Mouse (Mus musculus) neural tube, embryonic 13.5 days (tissue): ENCODE results near the gene Tbrg1. TPM values are rescaled to one million over a fixed set of nuclear protein-coding genes. Genes with fewer than 3 reads are reported as not detected.
A peak's percentile ranks its signal among the peaks of the same experiment; 100 is the strongest.

ENCODE experiments used
- ATAC-seq: fragments of 200-750 bp; cut with Nextera tagmentation; 2 replicates; pipeline ENCODE4 v1.8.0; 2017; ENCODE audit warnings: low read depth, mild to moderate bottlenecking, moderate TSS enrichment, moderate library complexity
- H3K27ac ChIP-seq: fragments of 300-500 bp; sonication (generic); replicated peaks from 2 replicates; pipeline ENCODE4 v1.5.1; 2015; ENCODE audit warnings: moderate library complexity, mild to moderate bottlenecking, inconsistent platforms
- H3K27me3 ChIP-seq: fragments of 300-500 bp; sonication (generic); 2 replicates; pipeline ENCODE4 v1.6.1; 2015; ENCODE audit warnings: mild to moderate bottlenecking, inconsistent platforms
- H3K36me3 ChIP-seq: fragments of 300-500 bp; sonication (generic); 2 replicates; pipeline ENCODE4 v1.6.1; 2015; ENCODE audit warnings: mild to moderate bottlenecking, inconsistent platforms
- H3K4me1 ChIP-seq: fragments of 300-500 bp; sonication (generic); replicated peaks from 2 replicates; pipeline ENCODE4 v1.6.1; 2015; ENCODE audit warnings: inconsistent platforms
- H3K4me2 ChIP-seq: fragments of 300-500 bp; sonication (generic); 2 replicates; pipeline ENCODE4 v1.6.1; 2015; ENCODE audit warnings: inconsistent platforms, mild to moderate bottlenecking, moderate library complexity
- H3K4me3 ChIP-seq: fragments of 300-500 bp; sonication (generic); 2 replicates; pipeline ENCODE4 v1.5.1; 2015; ENCODE audit warnings: mild to moderate bottlenecking, inconsistent platforms
- H3K9ac ChIP-seq: fragments of 300-500 bp; sonication (generic); 2 replicates; pipeline ENCODE4 v1.6.1; 2015; ENCODE audit warnings: moderate library complexity, mild to moderate bottlenecking, inconsistent platforms
- H3K9me3 ChIP-seq: fragments of 300-500 bp; sonication (generic); 2 replicates; pipeline ENCODE4 v1.6.1; 2016; ENCODE audit warnings: inconsistent platforms
- WGBS: fragments of 180-500 bp; shearing (Covaris S2); methylation state at CpG from one replicate; pipeline ENCODE4 v1.1.7; 2015; 5-methylcytosine and 5-hydroxymethylcytosine counted together
- polyA plus RNA-seq: library from polyadenylated mRNA; unstranded; fragments of >200 nt; fragmentation: Nextera tagmentation; extraction: Ambion mirVana; gene quantifications from 2 replicates; pipeline ENCODE4 v1.2.1, GENCODE M21; 2015

The Tbrg1 gene
- polyA plus RNA-seq, 1 experiment from 2014 or later: 100 TPM

GRCm38 (mm10) chr9:37659413-37659812, 2.3 kb upstream of the Tbrg1 start:
- ATAC-seq: no peak

GRCm38 (mm10) chr9:37656439-37656881, 652 bp downstream of the Tbrg1 start:
- H3K9ac ChIP-seq: peak overlapping the region; percentile 78
- peak overlapping the region; percentile 86 for H3K4me2 ChIP-seq
- peaks cover 3% of the 10 kb centered on the region; the same call in 1 of the 2 replicates for H3K27me3 ChIP-seq
- peaks cover 20% of the 10 kb centered on the region for H3K4me1 ChIP-seq
- peak overlapping the region; percentile 64; the same call in 1 of the 2 replicates for H3K27ac ChIP-seq
- H3K9me3 ChIP-seq: no peaks in the 10 kb centered on the region
- peak overlapping the region; percentile 67 for H3K4me3 ChIP-seq
- WGBS: 2% methylated on average over 10 of the region's 10 CpGs
- H3K36me3 ChIP-seq: peaks cover 27% of the 10 kb centered on the region
- ATAC-seq: peak; percentile 32; the same call in 1 of the 2 replicates

More at GRCm38 (mm10) chr9:37659413-37659812, 2.3 kb upstream of the Tbrg1 start:
- Histone ChIP-seq H3K4me2 (no peak overlapping the region), H3K9me3 (no peaks in the 10 kb centered on the region), H3K4me1 (peaks cover 20% of the 10 kb centered on the region), H3K4me3 (no peak overlapping the region), H3K27me3 (peaks cover 3% of the 10 kb centered on the region; the same call in 1 of the 2 replicates), H3K36me3 (peaks cover 1% of the 10 kb centered on the region), H3K27ac (no peak overlapping the region), H3K9ac (no peak overlapping the region)
- 81% methylated on average over 6 of the region's 6 CpGs for WGBS

GRCm38 (mm10) chr9:37655961-37656360, 1.2 kb downstream of the Tbrg1 start:
- no peak overlapping the region for H3K27ac ChIP-seq
- ATAC-seq: no peak
- WGBS: 73% methylated on average over 8 of the region's 8 CpGs
- peaks cover 32% of the 10 kb centered on the region for H3K36me3 ChIP-seq
- H3K9me3 ChIP-seq: no peaks in the 10 kb centered on the region
- peaks cover 20% of the 10 kb centered on the region for H3K4me1 ChIP-seq
- peak overlapping the region; percentile 86 for H3K4me2 ChIP-seq
- peak overlapping the region; percentile 78 for H3K9ac ChIP-seq
- H3K27me3 ChIP-seq: no peaks in the 10 kb centered on the region
- peak overlapping the region; percentile 67 for H3K4me3 ChIP-seq

- H3K4me2 ChIP-seq: no peak overlapping the region
- H3K9ac ChIP-seq: no peak overlapping the region
- no peaks in the 10 kb centered on the region for H3K27me3 ChIP-seq
- peaks cover 52% of the 10 kb centered on the region for H3K36me3 ChIP-seq
- H3K9me3 ChIP-seq: no peaks in the 10 kb centered on the region
- H3K4me1 ChIP-seq: peaks cover 20% of the 10 kb centered on the region
- WGBS: 89% methylated on average over 5 of the region's 5 CpGs
- no peak for ATAC-seq
- H3K4me3 ChIP-seq: no peak overlapping the region
- no peak overlapping the region for H3K27ac ChIP-seq
Observed at GRCm38 (mm10) chr9:37653836-37654235, 3.3 kb downstream of the Tbrg1 start.

GRCm38 (mm10) chr9:37650639-37651038, 6.5 kb downstream of the Tbrg1 start:
- H3K27me3 ChIP-seq: no peaks in the 10 kb centered on the region
- WGBS: 94% methylated on average over 5 of the region's 5 CpGs
- H3K4me1 ChIP-seq: peaks cover 5% of the 10 kb centered on the region; the same call in 1 of the 2 replicates
- H3K9ac ChIP-seq: no peak overlapping the region
- ATAC-seq: no peak
- H3K27ac ChIP-seq: no peak overlapping the region
- no peak overlapping the region for H3K4me2 ChIP-seq
- H3K9me3 ChIP-seq: no peaks in the 10 kb centered on the region
- H3K36me3 ChIP-seq: peaks cover 76% of the 10 kb centered on the region
- no peak overlapping the region for H3K4me3 ChIP-seq

- Histone ChIP-seq H3K9me3 (no peaks in the 10 kb centered on the region), H3K27me3 (no peaks in the 10 kb centered on the region), H3K27ac (no peak overlapping the region), H3K4me3 (no peak overlapping the region), H3K4me2 (no peak overlapping the region), H3K4me1 (no peaks in the 10 kb centered on the region), H3K36me3 (peaks cover 51% of the 10 kb centered on the region), H3K9ac (no peak overlapping the region)
- no peak for ATAC-seq
- WGBS: 92% methylated on average over 3 of the region's 3 CpGs
Observed at GRCm38 (mm10) chr9:37646246-37646645, 10.9 kb downstream of the Tbrg1 start.

- no peak overlapping the region for H3K4me2 ChIP-seq
- WGBS: 92% methylated on average over 3 of the region's 3 CpGs
- no peak overlapping the region for H3K4me3 ChIP-seq
- no peaks in the 10 kb centered on the region for H3K27me3 ChIP-seq
- H3K4me1 ChIP-seq: peaks cover 4% of the 10 kb centered on the region; the same call in 1 of the 2 replicates
- H3K9me3 ChIP-seq: no peaks in the 10 kb centered on the region
- ATAC-seq: no peak
- 0 out of 2 replicates have a peak, but pooled peaks cover 4% of the 10 kb centered on the region for H3K36me3 ChIP-seq
- H3K9ac ChIP-seq: no peak overlapping the region
- no peak overlapping the region for H3K27ac ChIP-seq
Observed at GRCm38 (mm10) chr9:37638721-37639120, 18.4 kb downstream of the Tbrg1 start.

- H3K27ac ChIP-seq: no peak overlapping the region
- 0 out of 2 replicates have a peak, but pooled peaks have one; percentile 32 for ATAC-seq
- H3K27me3 ChIP-seq: no peaks in the 10 kb centered on the region
- WGBS: 49% methylated on average over 6 of the region's 6 CpGs
- no peak overlapping the region for H3K4me3 ChIP-seq
- no peaks in the 10 kb centered on the region for H3K36me3 ChIP-seq
- no peaks in the 10 kb centered on the region for H3K9me3 ChIP-seq
- H3K4me1 ChIP-seq: peaks cover 4% of the 10 kb centered on the region; the same call in 1 of the 2 replicates
- H3K4me2 ChIP-seq: no peak overlapping the region
- no peak overlapping the region for H3K9ac ChIP-seq
Observed at GRCm38 (mm10) chr9:37636800-37637542, 20.1 kb downstream of the Tbrg1 start.

- Histone ChIP-seq H3K36me3 (no peaks in the 10 kb centered on the region), H3K4me3 (no peak overlapping the region), H3K27me3 (no peaks in the 10 kb centered on the region), H3K27ac (no peak overlapping the region), H3K4me1 (peaks cover 4% of the 10 kb centered on the region; the same call in 1 of the 2 replicates), H3K4me2 (no peak overlapping the region), H3K9ac (no peak overlapping the region), H3K9me3 (no peaks in the 10 kb centered on the region)
- ATAC-seq: no peak
- 15% methylated on average over 7 of the region's 7 CpGs for whole genome bisulfite sequencing
Observed at GRCm38 (mm10) chr9:37636335-37636734, 20.8 kb downstream of the Tbrg1 start.

- no peak overlapping the region for H3K27ac ChIP-seq
- WGBS: 89% methylated on average over 3 of the region's 3 CpGs
- H3K36me3 ChIP-seq: no peaks in the 10 kb centered on the region
- no peaks in the 10 kb centered on the region for H3K27me3 ChIP-seq
- H3K4me1 ChIP-seq: peaks cover 4% of the 10 kb centered on the region; the same call in 1 of the 2 replicates
- no peak overlapping the region for H3K4me2 ChIP-seq
- no peak overlapping the region for H3K9ac ChIP-seq
- H3K9me3 ChIP-seq: no peaks in the 10 kb centered on the region
- H3K4me3 ChIP-seq: no peak overlapping the region
- ATAC-seq: no peak
Observed at GRCm38 (mm10) chr9:37634269-37634668, 22.8 kb downstream of the Tbrg1 start.

- no peaks in the 10 kb centered on the region for H3K9me3 ChIP-seq
- H3K4me3 ChIP-seq: no peak overlapping the region
- 77% methylated on average over 2 of the region's 2 CpGs for WGBS
- H3K4me2 ChIP-seq: no peak overlapping the region
- no peaks in the 10 kb centered on the region for H3K36me3 ChIP-seq
- peaks cover 4% of the 10 kb centered on the region; the same call in 1 of the 2 replicates for H3K4me1 ChIP-seq
- no peak overlapping the region for H3K9ac ChIP-seq
- H3K27ac ChIP-seq: no peak overlapping the region
- H3K27me3 ChIP-seq: no peaks in the 10 kb centered on the region
- no peak for ATAC-seq
Observed at GRCm38 (mm10) chr9:37632305-37632704, 24.8 kb downstream of the Tbrg1 start.

- H3K27ac ChIP-seq: no peak overlapping the region
- ATAC-seq: no peak
- H3K4me1 ChIP-seq: peaks cover 28% of the 10 kb centered on the region
- no peaks in the 10 kb centered on the region for H3K9me3 ChIP-seq
- H3K36me3 ChIP-seq: no peaks in the 10 kb centered on the region
- no peak overlapping the region for H3K4me2 ChIP-seq
- no peak overlapping the region for H3K9ac ChIP-seq
- no peaks in the 10 kb centered on the region for H3K27me3 ChIP-seq
- H3K4me3 ChIP-seq: no peak overlapping the region
- 91% methylated on average over 2 of the region's 2 CpGs for WGBS
Observed at GRCm38 (mm10) chr9:37629941-37630340, 27.2 kb downstream of the Tbrg1 start.
